Mouse (Mus musculus): ENCODE measurements around the gene Sbk2.

DNA sequence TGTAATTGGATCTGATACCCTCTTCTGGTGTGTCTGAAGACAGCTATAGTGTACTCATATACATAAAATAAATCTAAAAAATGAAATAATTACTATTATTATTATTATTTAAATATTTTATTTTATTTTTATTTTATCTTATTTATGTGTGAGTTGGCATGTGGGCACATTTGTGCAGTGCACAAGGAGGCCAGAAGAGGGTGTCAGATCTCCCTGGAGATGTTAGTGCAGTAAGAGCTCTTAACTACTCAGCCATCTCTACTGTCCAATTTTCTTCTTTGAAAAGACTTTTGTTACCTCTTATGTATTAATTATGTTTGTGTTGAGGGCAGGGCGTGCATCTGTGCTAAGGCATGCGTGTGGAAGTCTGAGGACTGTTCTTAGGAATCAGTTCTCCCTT is 35.7 kb upstream of the Sbk2 start:
- TF ChIP-seq TAL1 (IDR thresholded peaks at IDR 0.05; ENCODE audit: low read length), result no peak
- no peak for TF ChIP-seq GATA1 (IDR thresholded peaks at IDR 0.05; ENCODE audit: low read length)

Data from erythroblast, embryonic 14.5 days (primary cell).